Mouse (Mus musculus): ENCODE measurements around the gene Vps26c. TPM values are rescaled to one million over a fixed set of nuclear protein-coding genes. Genes with fewer than 3 reads are reported as not detected.

Gene Vps26c
- total RNA-seq, 2 experiments from 2014 or later: 30.5 to 35.4 TPM

GRCm38 (mm10) chr16:94545781-94546562, 19.3 kb upstream of the Vps26c start:
- Histone ChIP-seq H3K27ac (no peak overlapping the region), H3K4me3 (no peak overlapping the region)
- intact Hi-C loops (cut with DNase I): no loop called here
- no peak for TF ChIP-seq CTCF (IDR thresholded peaks at IDR 0.05)
- DNase-seq (ENCODE audit: extremely low spot score in 1 of 2, low spot score in 2 of 2): no peak

- DNase-seq (ENCODE audit: extremely low spot score in 1 of 2, low spot score in 2 of 2): no peak
- intact Hi-C loops (cut with DNase I): no loop called here
- no peak for TF ChIP-seq CTCF (IDR thresholded peaks at IDR 0.05)
- Histone ChIP-seq H3K27ac (no peak overlapping the region), H3K4me3 (no peak overlapping the region)
Observed at GRCm38 (mm10) chr16:94544540-94545105, 18.0 kb upstream of the Vps26c start.

- DNase-seq (ENCODE audit: extremely low spot score in 1 of 2, low spot score in 2 of 2): no peak
- H3K4me3 ChIP-seq: no peak overlapping the region
- no peak overlapping the region for H3K27ac ChIP-seq
- intact Hi-C loops (cut with DNase I): no loop called here
- no peak for TF ChIP-seq CTCF (IDR thresholded peaks at IDR 0.05)
Observed at GRCm38 (mm10) chr16:94542898-94543297, 16.3 kb upstream of the Vps26c start.

- H3K4me3 ChIP-seq: no peak overlapping the region
- H3K27ac ChIP-seq: no peak overlapping the region
- intact Hi-C loops (cut with DNase I): no loop called here
- no peak for TF ChIP-seq CTCF (IDR thresholded peaks at IDR 0.05)
- no peak for DNase-seq (ENCODE audit: extremely low spot score in 1 of 2, low spot score in 2 of 2)
Observed at GRCm38 (mm10) chr16:94540140-94540539, 13.5 kb upstream of the Vps26c start.

- DNase-seq (ENCODE audit: extremely low spot score in 1 of 2, low spot score in 2 of 2): no peak
- no peak for TF ChIP-seq CTCF (IDR thresholded peaks at IDR 0.05)
- no peak overlapping the region for H3K27ac ChIP-seq
- no peak overlapping the region for H3K4me3 ChIP-seq
- intact Hi-C loops (cut with DNase I): no loop called here
Observed at GRCm38 (mm10) chr16:94537159-94537527, 10.5 kb upstream of the Vps26c start.

GRCm38 (mm10) chr16:94536417-94537158, 10.0 kb upstream of the Vps26c start:
- DNase-seq (ENCODE audit: extremely low spot score in 1 of 2, low spot score in 2 of 2): no peak
- no peak overlapping the region for H3K27ac ChIP-seq
- no peak for TF ChIP-seq CTCF (IDR thresholded peaks at IDR 0.05)
- intact Hi-C loops (cut with DNase I): no loop called here
- H3K4me3 ChIP-seq: no peak overlapping the region

- Histone ChIP-seq H3K27ac (no peak overlapping the region), H3K4me3 (no peak overlapping the region)
- TF ChIP-seq CTCF (IDR thresholded peaks at IDR 0.05): no peak
- no peak for DNase-seq (ENCODE audit: extremely low spot score in 1 of 2, low spot score in 2 of 2)
- intact Hi-C loops (cut with DNase I): no loop called here
Observed at GRCm38 (mm10) chr16:94535716-94536115, 9.1 kb upstream of the Vps26c start.

- DNase-seq (ENCODE audit: extremely low spot score in 1 of 2, low spot score in 2 of 2): no peak
Observed at GRCm38 (mm10) chr16:94533679-94534078, 7.0 kb upstream of the Vps26c start.

DNA sequence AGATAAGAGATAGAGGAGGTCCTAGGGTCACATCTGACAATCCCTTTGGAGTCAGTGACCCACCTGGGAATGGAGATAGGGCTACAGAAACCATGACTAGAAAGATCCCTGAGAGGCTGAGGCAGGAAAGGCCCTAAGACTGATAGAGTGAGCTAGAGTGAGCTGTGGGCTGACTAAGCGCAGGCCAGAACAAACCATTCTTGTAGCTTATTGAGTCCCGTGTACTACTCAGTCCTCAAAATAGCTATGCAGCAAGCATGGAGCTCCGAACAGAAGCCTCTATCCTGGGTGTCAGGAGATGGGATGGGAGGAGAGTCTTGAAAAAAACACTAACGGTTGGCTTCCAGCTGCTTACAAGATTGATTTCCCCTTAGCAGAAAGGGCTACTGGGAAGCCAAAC, 4.6 kb upstream of the Vps26c start:
- intact Hi-C loops (cut with DNase I): no loop called here
- no peak overlapping the region for H3K27ac ChIP-seq
- no peak for DNase-seq (ENCODE audit: extremely low spot score in 1 of 2, low spot score in 2 of 2)
- no peak overlapping the region for H3K4me3 ChIP-seq
- TF ChIP-seq CTCF (IDR thresholded peaks at IDR 0.05): no peak

More at GRCm38 (mm10) chr16:94533679-94534078, 7.0 kb upstream of the Vps26c start:
- intact Hi-C loops (cut with DNase I): no loop called here
- H3K4me3 ChIP-seq: no peak overlapping the region
- H3K27ac ChIP-seq: no peak overlapping the region
- no peak for TF ChIP-seq CTCF (IDR thresholded peaks at IDR 0.05)

GRCm38 (mm10) chr16:94527546-94527945, 916 bp upstream of the Vps26c start:
- TF ChIP-seq CTCF (IDR thresholded peaks at IDR 0.05): no peak
- no peak for DNase-seq (ENCODE audit: extremely low spot score in 1 of 2, low spot score in 2 of 2)
- intact Hi-C loops (cut with DNase I): loop anchor here (5.0 kb wide), 1 partner anchor 90 kb away; no protein-coding TSS in a partner anchor
- H3K4me3 ChIP-seq: peak overlapping the region; percentile 97
- H3K27ac ChIP-seq: peak overlapping the region; percentile 97

- H3K4me3 ChIP-seq: peak overlapping the region; percentile 97
- DNase-seq (ENCODE audit: extremely low spot score in 1 of 2, low spot score in 2 of 2): no peak
- H3K27ac ChIP-seq: peak overlapping the region; percentile 97
- TF ChIP-seq CTCF (IDR thresholded peaks at IDR 0.05): no peak
- intact Hi-C loops (cut with DNase I): loop anchor here (5.0 kb wide), 1 partner anchor 90 kb away; no protein-coding TSS in a partner anchor
Observed at GRCm38 (mm10) chr16:94527152-94527534, 513 bp upstream of the Vps26c start.

GRCm38 (mm10) chr16:94525955-94526343, 681 bp downstream of the Vps26c start:
- no peak for TF ChIP-seq CTCF (IDR thresholded peaks at IDR 0.05)
- intact Hi-C loops (cut with DNase I): loop anchor here (1.0 to 5.0 kb wide), 4 partner anchors 43 to 198 kb away; no protein-coding TSS in a partner anchor
- Histone ChIP-seq H3K4me3 (peak overlapping the region; percentile 97), H3K27ac (peak overlapping the region; percentile 97)
- no peak for DNase-seq (ENCODE audit: extremely low spot score in 1 of 2, low spot score in 2 of 2)
